Mouse (Mus musculus) fat pad, adult 2 months (tissue): ENCODE data around the gene Fhl3.

Source experiments
- DNase-seq: peaks from one replicate; pipeline ENCODE4 v3.0.0-alpha.2; 2011; ENCODE audit warnings: low read depth, low spot score; ENCODE audit errors: extremely low read depth

The Fhl3 gene

DNA sequence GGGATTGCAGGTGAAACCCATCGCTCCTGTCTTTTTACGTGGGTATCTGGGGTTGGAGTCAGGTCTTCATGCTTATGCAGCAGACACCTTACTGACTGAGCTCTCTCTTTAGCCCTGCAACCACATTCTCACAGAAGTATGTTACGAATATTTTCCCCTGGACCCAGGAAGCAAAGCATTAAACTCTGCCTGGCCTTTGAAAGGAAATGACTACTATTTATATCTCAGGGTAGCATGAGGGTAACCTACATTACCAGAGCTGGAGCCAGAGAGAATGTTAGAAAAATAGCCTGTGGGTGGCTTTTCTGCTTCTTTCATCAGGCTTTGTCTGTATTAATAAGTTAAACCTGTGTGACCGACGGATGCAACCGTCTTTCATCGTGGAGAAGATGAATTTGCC lies 55.0 kb downstream of the Fhl3 start:
- no peak for DNase-seq
